Mouse (Mus musculus) urinary bladder, postnatal 25 days (tissue): Measurements from ENCODE around the gene Cd300ld5.
"Not testable (repeated sequence)": the region's sequence is repeated elsewhere in the genome, so short reads cannot be mapped to it uniquely, and the experiment has no call there.

Experiments used
- DNase-seq: peaks from one replicate; pipeline ENCODE4 v3.0.0; 2022; ENCODE audit warnings: low spot score

Cd300ld5 gene

GRCm38 (mm10) chr11:115048259-115048658, 10.7 kb upstream of the Cd300ld5 start, which contains the start of gene Cd300ld3:
Gene Cd300ld3 (minus strand): TSS chr11:115048409.
- DNase-seq: no peak

- DNase-seq: not testable (repeated sequence)
Observed at GRCm38 (mm10) chr11:115026912-115027311, 10.7 kb downstream of the Cd300ld5 start, which contains the start of gene Cd300ld4. Gene Cd300ld4 (minus strand): TSS chr11:115027012.

- DNase-seq: not testable (repeated sequence)
Observed at GRCm38 (mm10) chr11:115016093-115016492, 21.5 kb downstream of the Cd300ld5 start, which contains the start of gene Cd300ld2. Gene Cd300ld2 (minus strand): TSS chr11:115016193.

- DNase-seq: no peak
Observed at GRCm38 (mm10) chr11:115004070-115004469, 33.5 kb downstream of the Cd300ld5 start.

GRCm38 (mm10) chr11:115001474-115002040, 36.0 kb downstream of the Cd300ld5 start, which contains the start of gene Cd300c2:
Gene Cd300c2 (minus strand): TSS chr11:115001880.
- no peak for DNase-seq

GRCm38 (mm10) chr11:114989793-114990192, 47.8 kb downstream of the Cd300ld5 start, which contains the start of gene Cd300ld:
Gene Cd300ld (minus strand): TSS chr11:114989922.
- no peak for DNase-seq

- no peak for DNase-seq
Observed at GRCm38 (mm10) chr11:114981866-114982265, 55.7 kb downstream of the Cd300ld5 start.
